Mouse (Mus musculus) large intestine, adult 2 months (tissue): ENCODE measurements around the gene Ankar. TPM values are rescaled to one million over a fixed set of nuclear protein-coding genes. Genes with fewer than 3 reads are reported as not detected.

Experiments
- DNase-seq: peaks from one replicate; pipeline ENCODE4 v3.0.0-alpha.2; 2012; ENCODE audit warnings: low read depth, low spot score
- WGBS: fragments of 180-500 bp; shearing (Covaris S2); methylation state at CpG from one replicate; pipeline ENCODE4 v1.1.7; 2018; 5-methylcytosine and 5-hydroxymethylcytosine counted together
- polyA plus RNA-seq: library from polyadenylated mRNA; depleted of rRNA; stranded (reverse); fragments of >200 nt; gene quantifications from 2 replicates; pipeline ENCODE4 v1.2.3, GENCODE M21; 2012; rRNA removed

Ankar gene
- polyA plus RNA-seq, 1 experiment: not detected

DNA sequence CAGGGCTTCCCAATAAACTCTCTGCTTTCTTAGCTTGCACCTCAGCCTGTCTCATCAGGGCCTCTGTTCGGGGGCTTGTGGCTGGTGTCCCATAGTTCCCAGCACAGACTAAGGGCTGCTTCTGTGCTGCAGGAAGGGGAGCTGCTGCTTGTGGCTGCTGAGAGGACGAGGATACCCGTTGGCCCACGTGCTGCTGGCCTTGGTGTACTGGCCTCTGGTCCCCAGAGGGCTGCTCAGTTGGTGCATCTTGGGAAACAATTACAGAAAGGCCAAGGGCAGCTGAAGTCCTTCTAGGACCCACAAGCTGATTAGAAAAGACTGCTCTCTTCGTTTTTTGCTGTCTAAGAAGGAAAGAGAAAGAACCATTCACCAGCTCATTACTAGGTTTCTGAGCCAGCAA lies 104.1 kb downstream of the Ankar start:
- 89% methylated on average over 5 of the region's 5 CpGs for WGBS
- no peak for DNase-seq

DNA sequence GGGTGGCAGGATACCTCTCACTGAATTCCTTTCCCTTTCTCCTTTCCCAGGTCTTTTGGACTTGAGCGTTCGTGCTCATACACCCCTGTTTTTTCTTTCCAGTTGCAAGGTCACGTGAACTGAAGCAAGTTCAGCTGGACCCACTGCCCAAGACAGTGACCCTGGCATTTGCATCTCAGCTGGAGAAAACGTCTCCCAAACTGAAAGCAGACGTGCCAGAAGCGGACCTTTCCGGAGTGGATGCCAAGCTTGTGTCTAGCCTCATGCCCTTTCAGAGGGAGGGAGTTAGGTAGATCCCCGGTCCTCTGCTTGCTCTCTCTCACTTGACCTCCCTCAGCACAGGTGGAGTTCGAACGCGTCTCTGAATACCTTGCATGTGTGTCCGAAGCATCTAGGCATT lies 104.7 kb downstream of the Ankar start:
- 93% methylated on average over 12 of the region's 12 CpGs for WGBS
- DNase-seq: no peak

DNA sequence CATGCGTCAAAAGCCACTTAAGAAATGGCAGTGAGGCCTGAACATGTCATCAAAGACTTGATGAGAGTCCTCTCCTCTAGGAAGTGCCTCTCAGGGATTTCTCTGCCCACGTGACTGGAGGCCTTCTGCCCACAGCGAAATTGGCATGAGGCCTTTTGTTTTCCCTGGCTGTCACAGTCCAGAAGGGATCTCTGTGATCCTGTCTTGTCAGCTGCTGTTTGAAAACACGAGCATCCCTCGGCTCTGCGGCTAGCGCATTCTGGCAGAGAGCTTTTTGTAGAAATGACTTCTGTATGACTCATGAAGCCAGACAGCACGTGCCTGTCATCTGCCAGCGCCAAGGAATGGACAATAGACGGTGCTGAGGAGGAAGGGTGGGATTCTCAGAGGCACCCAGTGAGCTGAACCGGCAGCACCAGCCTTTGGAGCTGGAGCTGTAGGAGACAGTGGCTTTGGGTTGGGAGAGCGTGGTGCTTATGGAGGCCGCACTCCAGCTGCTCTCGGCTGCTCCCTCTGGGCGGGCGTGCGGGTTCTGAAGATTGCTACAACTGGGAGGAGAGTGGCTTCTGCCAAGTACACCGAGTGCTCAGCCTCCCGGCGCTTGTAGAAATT lies 106.9 kb downstream of the Ankar start:
- 76% methylated on average over 20 of the region's 20 CpGs for WGBS
- DNase-seq: no peak

Other genes with a start within 250 kb of the Ankar start
- gene March4, start 163.6 kb downstream of the Ankar start, polyA plus RNA-seq: 0.07 and 0.14 TPM in 2 replicates
- 12.0 and 16.0 TPM in 2 replicates for gene Smarcal1, start 117.3 kb downstream of the Ankar start, polyA plus RNA-seq
- gene Rpl37a, start 10.7 kb upstream of the Ankar start, polyA plus RNA-seq: 768 and 778 TPM in 2 replicates
- gene Igfbp2, start 123.9 kb upstream of the Ankar start, polyA plus RNA-seq: 2.8 and 7.0 TPM in 2 replicates
- 13.5 and 14.0 TPM in 2 replicates for gene Igfbp5, start 174.3 kb upstream of the Ankar start, polyA plus RNA-seq